In genomic region chr3:115080428-115081181, GRCm38 (mm10) we compare ENCODE assay signal across 7 mouse cellular contexts.
A peak's percentile ranks its signal among the peaks of the same experiment; 100 is the strongest.
DNase-seq lines count a peak whose midpoint lies in the region; ATAC-seq lines count a peak whose summit lies in the region.

No protein-coding gene starts in this region.

- no peaks in the 10 kb centered on the region for H3K9me3 ChIP-seq in hindbrain, embryonic 16.5 days (ENCODE audit: control insufficient read depth, low read length)
- no peaks in the 10 kb centered on the region for H3K9me3 ChIP-seq in midbrain, embryonic 10.5 days (replicated peaks)

- H3K36me3 ChIP-seq in hindbrain, embryonic 16.5 days (ENCODE audit: control insufficient read depth, insufficient read depth, low read length) = no peaks in the 10 kb centered on the region
- H3K36me3 ChIP-seq in midbrain, embryonic 10.5 days = no peaks in the 10 kb centered on the region

- DNase-seq in cerebellum, adult 9-11 months = peak; percentile 46
- peak; percentile 45 to 48 for DNase-seq in cerebellum, postnatal 36 days
- DNase-seq in midbrain, embryonic 10.5 days (ENCODE audit: low spot score) = peak; percentile 12
- DNase-seq in spleen, adult 12 weeks (ENCODE audit: low spot score) = no peak
- DNase-seq in heart, postnatal 10 days = no peak
- DNase-seq in adrenal gland, postnatal 25 days = no peak

- intact Hi-C loops in heart, postnatal 10 days (cut with DNase I) = no loop called here

- 44% methylated on average over 12 of the region's 12 CpGs for WGBS in hindbrain, embryonic 16.5 days
- WGBS in midbrain, embryonic 10.5 days = 43% methylated on average over 12 of the region's 12 CpGs

- no peak overlapping the region for H3K4me3 ChIP-seq in hindbrain, embryonic 16.5 days (ENCODE audit: low read length)
- H3K4me3 ChIP-seq in midbrain, embryonic 10.5 days = no peak overlapping the region

- H3K27me3 ChIP-seq in hindbrain, embryonic 16.5 days (replicated peaks; ENCODE audit: control insufficient read depth, insufficient read depth, low read length) = no peaks in the 10 kb centered on the region
- no peaks in the 10 kb centered on the region for H3K27me3 ChIP-seq in midbrain, embryonic 10.5 days (ENCODE audit: low read depth, poor library complexity, severe bottlenecking)

- no peak overlapping the region for H3K27ac ChIP-seq in hindbrain, embryonic 16.5 days (ENCODE audit: low read depth, low read length)
- no peak overlapping the region for H3K27ac ChIP-seq in midbrain, embryonic 10.5 days (replicated peaks)

- H3K4me2 ChIP-seq in hindbrain, embryonic 16.5 days (ENCODE audit: low read length) = no peak overlapping the region

- H3K9ac ChIP-seq in hindbrain, embryonic 16.5 days (ENCODE audit: low read depth, low read length) = no peak overlapping the region

- H3K4me1 ChIP-seq in hindbrain, embryonic 16.5 days (ENCODE audit: control insufficient read depth, insufficient read depth, low read depth, low read length) = no peaks in the 10 kb centered on the region
- peaks cover 8% of the 10 kb centered on the region for H3K4me1 ChIP-seq in midbrain, embryonic 10.5 days

- peak; percentile 71 for ATAC-seq in hindbrain, embryonic 16.5 days

Comparison
In these comparisons a context has a peak if more than half of its experiments do, and no peak if none do; other contexts are left out.
1. DNase-seq: peak in cerebellum, adult 9-11 months (single experiment), cerebellum, postnatal 36 days (2 of 2) and midbrain, embryonic 10.5 days (single experiment); none in spleen, adult 12 weeks (single experiment), heart, postnatal 10 days (0 of 2) and adrenal gland, postnatal 25 days (single experiment).